Mouse (Mus musculus) T-helper 2 cell (primary cell): ENCODE measurements around the gene Ddx20.
"Not testable (repeated sequence)": the region's sequence is repeated elsewhere in the genome, so short reads cannot be mapped to it uniquely, and the experiment has no call there.

Experiments
- in situ Hi-C: fragments of 300-600 bp; cut with MboI, MseI; formaldehyde crosslinking; loops from one replicate; pipeline ENCODE4 v1.15.1; 2025; ENCODE audit warnings: high pct_unique_total_duplicates

The Ddx20 gene

DNA sequence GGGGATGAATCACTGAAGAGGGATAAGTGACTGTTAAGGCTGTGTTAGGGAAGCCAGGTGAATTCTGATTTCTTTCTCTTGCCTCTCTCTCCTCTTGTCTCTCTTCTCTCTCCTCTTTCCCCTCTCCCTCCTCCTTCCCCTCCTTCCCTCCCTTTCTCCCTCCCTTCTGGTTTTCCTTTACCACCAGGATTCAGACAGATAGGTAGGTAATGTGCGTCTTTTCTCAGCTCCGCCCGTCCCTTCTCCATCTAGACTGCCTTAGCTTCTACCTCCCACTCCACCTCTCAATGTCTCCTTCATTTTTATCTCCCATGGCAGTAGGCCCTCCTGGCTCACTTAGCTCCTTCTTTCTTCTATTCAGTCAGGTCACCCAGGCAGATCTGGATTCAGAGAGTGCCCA lies 18.2 kb upstream of the Ddx20 start:
- in situ Hi-C loops, result no loop called here

GRCm38 (mm10) chr3:105705061-105705549 lies 17.7 kb upstream of the Ddx20 start:
- in situ Hi-C loops, result no loop called here

- in situ Hi-C loops, result no loop called here
Observed at GRCm38 (mm10) chr3:105704031-105705008, 16.9 kb upstream of the Ddx20 start, which contains the start of gene Inka2. Gene Inka2 (plus strand): TSS chr3:105704599.

DNA sequence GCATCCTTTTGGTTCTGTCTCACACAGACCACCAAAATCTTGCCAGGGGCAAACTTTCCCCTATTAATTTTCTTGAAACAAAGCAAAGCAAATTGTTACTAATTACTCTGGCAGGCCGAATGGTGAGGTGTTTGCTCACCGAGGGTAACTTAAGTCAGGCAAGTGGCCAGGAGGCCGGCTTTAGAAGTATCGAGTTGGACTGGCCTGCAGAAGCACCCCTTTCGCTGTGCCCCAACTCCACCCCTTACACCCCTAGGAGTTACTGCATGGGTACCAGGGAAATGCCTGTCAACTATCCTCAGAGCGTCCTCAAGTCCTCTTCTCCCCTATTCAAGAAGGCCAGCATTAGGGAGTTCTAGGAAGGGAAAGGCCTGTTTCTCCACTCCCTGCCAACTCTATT lies 16.2 kb upstream of the Ddx20 start:
- in situ Hi-C loops, result no loop called here

GRCm38 (mm10) chr3:105701399-105701798 lies 14.0 kb upstream of the Ddx20 start:
- in situ Hi-C loops, result no loop called here

GRCm38 (mm10) chr3:105700786-105701185 lies 13.4 kb upstream of the Ddx20 start:
- in situ Hi-C loops, result not testable (repeated sequence)

GRCm38 (mm10) chr3:105699241-105699933 lies 12.0 kb upstream of the Ddx20 start:
- in situ Hi-C loops, result loop anchor here (25.0 kb wide), 2 partner anchors 788 to 1338 kb away; partner anchors contain the start of genes Dennd2d and Kcna3

- in situ Hi-C loops, result loop anchor here (25.0 kb wide), 2 partner anchors 789 to 1339 kb away; partner anchors contain the start of genes Dennd2d and Kcna3
Observed at GRCm38 (mm10) chr3:105698311-105698710, 10.9 kb upstream of the Ddx20 start.

- in situ Hi-C loops, result loop anchor here (25.0 kb wide), 2 partner anchors 790 to 1340 kb away; partner anchors contain the start of genes Dennd2d and Kcna3
Observed at GRCm38 (mm10) chr3:105697148-105697441, 9.7 kb upstream of the Ddx20 start.

GRCm38 (mm10) chr3:105696387-105697147 lies 9.2 kb upstream of the Ddx20 start:
- in situ Hi-C loops, result loop anchor here (25.0 kb wide), 2 partner anchors 791 to 1341 kb away; partner anchors contain the start of genes Dennd2d and Kcna3

DNA sequence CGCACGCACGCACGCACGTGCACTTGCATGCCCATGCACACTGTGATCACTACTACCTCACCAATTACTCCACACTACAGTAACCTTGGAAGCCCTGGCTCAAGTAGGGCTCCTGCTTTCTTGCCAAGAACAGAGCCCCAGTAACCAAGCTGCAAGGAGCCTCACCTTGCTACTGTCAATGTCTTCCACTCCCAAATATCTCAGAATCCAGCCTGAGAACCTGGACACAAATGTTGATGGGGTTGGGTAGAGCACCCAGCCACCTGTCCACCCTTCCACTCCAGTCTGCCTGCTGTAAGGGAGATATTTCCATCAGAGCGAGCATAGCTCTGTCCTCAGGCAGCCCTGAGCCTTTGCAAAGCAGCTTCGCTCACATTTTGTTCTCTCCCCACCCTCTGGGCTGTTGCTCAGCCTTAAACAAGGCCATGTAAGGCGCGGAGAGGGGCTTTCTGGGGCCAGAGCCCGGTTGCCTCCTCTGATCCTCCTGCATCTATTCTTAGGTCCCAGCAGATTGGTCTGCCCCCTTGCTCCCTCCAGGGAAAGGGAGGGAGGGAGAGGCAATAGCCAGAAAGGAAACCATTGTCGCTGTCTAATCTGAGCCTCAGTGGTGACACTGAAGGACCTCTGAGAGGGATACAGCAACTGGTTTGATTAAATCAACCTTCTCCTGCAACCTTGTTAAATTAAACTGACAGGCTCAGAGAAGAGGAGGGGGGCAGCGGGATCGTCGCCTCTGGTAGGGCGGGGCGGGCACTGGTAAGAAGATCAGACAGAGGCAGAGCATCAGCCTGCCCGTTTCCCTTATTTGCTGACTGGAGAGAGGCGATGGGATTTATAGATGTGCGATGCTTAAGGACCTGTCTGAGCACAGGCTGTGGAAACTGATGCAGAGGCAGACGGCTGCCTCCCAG lies 8.4 kb upstream of the Ddx20 start:
- in situ Hi-C loops, result loop anchor here (25.0 kb wide), 2 partner anchors 792 to 1342 kb away; partner anchors contain the start of genes Dennd2d and Kcna3

GRCm38 (mm10) chr3:105693327-105694080 lies 6.1 kb upstream of the Ddx20 start:
- in situ Hi-C loops, result loop anchor here (5.0 to 25.0 kb wide), 3 partner anchors 204 to 1344 kb away; partner anchors contain the start of genes Dennd2d and Kcna3

DNA sequence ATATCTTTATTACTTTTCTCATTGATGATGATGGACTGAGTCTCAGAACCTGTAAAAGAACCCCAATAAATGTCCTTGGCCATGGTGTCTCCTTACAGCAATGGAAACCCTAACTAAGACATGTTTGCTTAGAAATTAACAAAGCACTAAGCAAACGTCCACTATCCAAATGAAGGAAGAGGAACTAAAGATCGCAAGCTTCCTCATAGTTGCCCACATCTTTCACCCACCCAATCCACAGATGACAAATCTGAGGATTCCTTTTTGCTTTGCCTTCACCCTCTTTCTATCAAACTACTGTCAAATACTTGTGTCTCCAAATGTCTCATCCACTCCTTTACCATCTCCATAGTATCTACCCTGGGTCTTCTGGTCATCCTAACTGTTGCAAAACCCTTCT lies 1.2 kb upstream of the Ddx20 start:
- in situ Hi-C loops, result loop anchor here (5.0 to 25.0 kb wide), 5 partner anchors 114 to 1656 kb away; partner anchors contain the start of genes Dennd2d, Kcna3, Rap1a and Wdr77

- in situ Hi-C loops, result loop anchor here (5.0 to 25.0 kb wide), 5 partner anchors 116 to 1658 kb away; partner anchors contain the start of genes Dennd2d, Kcna3, Rap1a and Wdr77
Observed at GRCm38 (mm10) chr3:105686394-105687323, 715 bp downstream of the Ddx20 start.

DNA sequence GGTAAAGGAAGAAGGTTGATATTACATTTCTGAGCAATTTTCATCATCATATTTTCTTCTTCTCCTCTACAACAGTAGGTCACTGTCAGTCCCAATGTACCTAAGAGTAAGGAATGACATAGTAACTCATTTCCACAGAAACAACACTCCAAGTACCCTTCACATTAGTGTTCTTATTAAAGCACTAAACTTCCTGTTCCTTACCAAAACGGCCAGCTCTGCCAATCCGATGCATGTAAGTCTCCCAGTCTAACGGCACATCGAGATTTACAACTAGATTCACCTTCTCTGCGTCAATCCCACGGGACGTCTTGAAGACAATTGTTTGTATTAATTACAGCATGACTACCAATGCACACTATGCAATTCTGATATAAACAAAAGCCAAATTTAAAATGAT lies 7.0 kb downstream of the Ddx20 start:
- in situ Hi-C loops, result loop anchor here (10.0 to 25.0 kb wide), 3 partner anchors 807 to 1664 kb away; partner anchors contain the start of genes Dennd2d and Kcna3

GRCm38 (mm10) chr3:105675932-105676331 lies 11.4 kb downstream of the Ddx20 start:
- in situ Hi-C loops, result loop anchor here (5.0 to 25.0 kb wide), 3 partner anchors 46 to 1361 kb away; partner anchors contain the start of genes Dennd2d and Kcna3

DNA sequence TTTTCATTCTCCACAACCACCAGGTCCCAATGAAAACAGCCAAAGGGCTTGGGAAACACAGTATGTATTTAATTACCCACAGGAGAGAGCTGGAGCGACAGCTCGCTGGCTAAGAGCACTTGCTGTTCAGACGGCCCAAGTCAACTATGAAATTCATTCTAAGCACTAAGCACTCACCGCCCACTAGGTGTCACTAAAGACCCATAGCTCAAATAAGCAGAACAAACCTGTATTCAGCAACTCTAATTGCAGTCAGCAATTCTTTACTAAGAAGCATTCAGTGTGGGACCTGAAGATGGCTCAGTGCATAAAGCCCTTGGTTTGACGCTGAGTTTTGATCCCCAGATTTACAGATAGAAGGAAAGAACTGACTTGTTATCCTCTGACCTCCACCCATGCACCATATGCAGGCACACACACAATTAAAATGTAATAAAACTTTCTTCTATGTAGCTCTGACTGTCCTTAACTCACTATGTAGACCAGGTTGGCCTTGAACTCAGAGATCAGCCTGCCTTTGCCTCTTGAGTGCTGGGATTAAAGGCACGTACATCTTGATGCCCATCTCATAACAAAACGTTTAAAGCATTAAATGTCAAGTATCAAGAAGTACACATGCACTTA lies 12.7 kb downstream of the Ddx20 start:
- in situ Hi-C loops, result loop anchor here (5.0 to 25.0 kb wide), 4 partner anchors 48 to 1363 kb away; partner anchors contain the start of genes Dennd2d and Kcna3
